Mouse (Mus musculus): ENCODE data around the gene Csnk1d. TPM values are rescaled to one million over a fixed set of nuclear protein-coding genes. Genes with fewer than 3 reads are reported as not detected.
A peak's percentile ranks its signal among the peaks of the same experiment; 100 is the strongest.

Csnk1d gene
- polyA plus RNA-seq, 1 experiment: 49.2 TPM

DNA sequence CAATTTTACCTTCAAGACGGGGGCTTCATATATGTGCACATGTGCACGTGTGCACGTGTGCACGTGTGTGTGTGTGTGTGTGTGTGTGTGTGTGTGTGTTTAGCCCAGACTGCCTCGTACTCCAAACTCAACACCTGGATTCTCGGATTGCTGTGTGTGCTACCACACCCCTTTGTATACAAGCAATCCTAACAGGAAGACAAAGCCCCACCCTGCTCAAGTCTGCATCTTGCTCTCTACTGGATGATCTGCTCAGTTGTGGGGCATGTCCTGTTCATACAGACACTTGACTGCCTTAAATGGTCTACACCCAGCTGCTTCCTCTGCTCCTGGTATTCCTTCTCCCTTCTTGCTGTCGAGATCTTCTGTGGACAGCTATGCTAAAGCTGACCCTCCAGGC, 45.9 kb downstream of the Csnk1d start:
- no peak for TF ChIP-seq POLR2A (IDR thresholded peaks at IDR 0.05; ENCODE audit: low read depth, low read length)
- H3K4me1 ChIP-seq (ENCODE audit: control insufficient read depth, insufficient read depth, insufficient read length): peaks cover 4% of the 10 kb centered on the region; the same call in 1 of the 2 replicates
- DNase-seq (ENCODE audit: low read depth in 1 of 2, low spot score in 2 of 2): no peak
- H3K27me3 ChIP-seq (ENCODE audit: control insufficient read depth, insufficient read depth, low read length): 0 out of 2 replicates have a peak, but pooled peaks cover 6% of the 10 kb centered on the region
- 87% methylated on average over 7 of the region's 7 CpGs for WGBS
- H3K4me3 ChIP-seq (ENCODE audit: extremely low read depth, insufficient read depth, insufficient read length): no peak overlapping the region
- no peaks in the 10 kb centered on the region for H3K36me3 ChIP-seq (ENCODE audit: control insufficient read depth, insufficient read depth, low read length)
- H3K27ac ChIP-seq (ENCODE audit: insufficient read depth, low read length): no peak overlapping the region

GRCm38 (mm10) chr11:120940959-120941358, 50.2 kb downstream of the Csnk1d start:
- Histone ChIP-seq H3K4me1 (ENCODE audit: control insufficient read depth, insufficient read depth, insufficient read length) (no peaks in the 10 kb centered on the region), H3K4me3 (ENCODE audit: extremely low read depth, insufficient read depth, insufficient read length) (no peak overlapping the region), H3K27ac (ENCODE audit: insufficient read depth, low read length) (no peak overlapping the region), H3K27me3 (ENCODE audit: control insufficient read depth, insufficient read depth, low read length) (no peaks in the 10 kb centered on the region), H3K36me3 (ENCODE audit: control insufficient read depth, insufficient read depth, low read length) (no peaks in the 10 kb centered on the region)
- DNase-seq (ENCODE audit: low read depth in 1 of 2, low spot score in 2 of 2): no peak
- WGBS: 65% methylated on average over 6 of the region's 6 CpGs
- TF ChIP-seq CTCF (IDR thresholded peaks at IDR 0.05; ENCODE audit: extremely low read depth, insufficient read depth, insufficient read length, insufficient replicate concordance): no peak
- no peak for TF ChIP-seq POLR2A (IDR thresholded peaks at IDR 0.05; ENCODE audit: low read depth, low read length)

- no peak for DNase-seq (ENCODE audit: low read depth in 1 of 2, low spot score in 2 of 2)
- Histone ChIP-seq H3K4me1 (ENCODE audit: control insufficient read depth, insufficient read depth, insufficient read length) (no peaks in the 10 kb centered on the region), H3K27ac (ENCODE audit: insufficient read depth, low read length) (no peak overlapping the region; the same call in 1 of the 2 replicates), H3K4me3 (ENCODE audit: extremely low read depth, insufficient read depth, insufficient read length) (no peak overlapping the region), H3K36me3 (ENCODE audit: control insufficient read depth, insufficient read depth, low read length) (no peaks in the 10 kb centered on the region), H3K27me3 (ENCODE audit: control insufficient read depth, insufficient read depth, low read length) (no peaks in the 10 kb centered on the region)
- TF ChIP-seq POLR2A (IDR thresholded peaks at IDR 0.05; ENCODE audit: low read depth, low read length) (no peak), CTCF (IDR thresholded peaks at IDR 0.05; ENCODE audit: extremely low read depth, insufficient read depth, insufficient read length, insufficient replicate concordance) (no peak)
- 42% methylated on average over 6 of the region's 6 CpGs for WGBS
Measured at GRCm38 (mm10) chr11:120939712-120940341, 51.3 kb downstream of the Csnk1d start.

DNA sequence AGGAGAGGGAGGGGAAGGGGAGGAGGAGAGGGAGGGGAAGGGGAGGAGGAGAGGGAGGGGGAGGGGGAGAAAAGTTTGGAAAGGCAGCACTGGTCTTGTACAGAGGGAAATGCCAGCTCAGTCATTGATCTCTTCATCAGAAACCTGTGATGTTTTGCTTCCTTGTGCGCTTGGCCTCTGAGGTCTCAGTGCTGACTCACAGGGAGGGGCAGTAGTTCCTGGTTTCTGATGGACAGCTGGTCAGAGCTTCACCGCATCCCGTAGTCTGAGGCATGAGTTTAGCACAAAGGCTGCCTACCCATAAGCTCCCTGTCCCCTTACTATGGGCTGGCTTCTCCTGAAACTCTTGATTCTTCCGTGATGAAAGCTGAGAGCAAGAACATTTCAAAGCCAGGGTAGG, 52.3 kb downstream of the Csnk1d start:
- TF ChIP-seq POLR2A (IDR thresholded peaks at IDR 0.05; ENCODE audit: low read depth, low read length) (no peak), CTCF (IDR thresholded peaks at IDR 0.05; ENCODE audit: extremely low read depth, insufficient read depth, insufficient read length, insufficient replicate concordance) (no peak)
- no peak for DNase-seq (ENCODE audit: low read depth in 1 of 2, low spot score in 2 of 2)

GRCm38 (mm10) chr11:120937976-120938375, 53.2 kb downstream of the Csnk1d start:
- DNase-seq (ENCODE audit: low read depth in 1 of 2, low spot score in 2 of 2): no peak
- 83% methylated on average over 1 of the region's 1 CpGs for WGBS
- Histone ChIP-seq H3K27ac (ENCODE audit: insufficient read depth, low read length) (no peak overlapping the region), H3K36me3 (ENCODE audit: control insufficient read depth, insufficient read depth, low read length) (no peaks in the 10 kb centered on the region), H3K27me3 (ENCODE audit: control insufficient read depth, insufficient read depth, low read length) (no peaks in the 10 kb centered on the region), H3K4me1 (ENCODE audit: control insufficient read depth, insufficient read depth, insufficient read length) (peaks cover 1% of the 10 kb centered on the region; the same call in 1 of the 2 replicates), H3K4me3 (ENCODE audit: extremely low read depth, insufficient read depth, insufficient read length) (no peak overlapping the region)
- no peak for TF ChIP-seq POLR2A (IDR thresholded peaks at IDR 0.05; ENCODE audit: low read depth, low read length)
- TF ChIP-seq CTCF (IDR thresholded peaks at IDR 0.05; ENCODE audit: extremely low read depth, insufficient read depth, insufficient read length, insufficient replicate concordance): no peak

More for the DNA sequence above, 52.3 kb downstream of the Csnk1d start:
- Histone ChIP-seq H3K36me3 (ENCODE audit: control insufficient read depth, insufficient read depth, low read length) (no peaks in the 10 kb centered on the region), H3K27ac (ENCODE audit: insufficient read depth, low read length) (no peak overlapping the region), H3K4me3 (ENCODE audit: extremely low read depth, insufficient read depth, insufficient read length) (no peak overlapping the region), H3K27me3 (ENCODE audit: control insufficient read depth, insufficient read depth, low read length) (no peaks in the 10 kb centered on the region), H3K4me1 (ENCODE audit: control insufficient read depth, insufficient read depth, insufficient read length) (no peaks in the 10 kb centered on the region)
- 28% methylated on average over 4 of the region's 4 CpGs for WGBS

DNA sequence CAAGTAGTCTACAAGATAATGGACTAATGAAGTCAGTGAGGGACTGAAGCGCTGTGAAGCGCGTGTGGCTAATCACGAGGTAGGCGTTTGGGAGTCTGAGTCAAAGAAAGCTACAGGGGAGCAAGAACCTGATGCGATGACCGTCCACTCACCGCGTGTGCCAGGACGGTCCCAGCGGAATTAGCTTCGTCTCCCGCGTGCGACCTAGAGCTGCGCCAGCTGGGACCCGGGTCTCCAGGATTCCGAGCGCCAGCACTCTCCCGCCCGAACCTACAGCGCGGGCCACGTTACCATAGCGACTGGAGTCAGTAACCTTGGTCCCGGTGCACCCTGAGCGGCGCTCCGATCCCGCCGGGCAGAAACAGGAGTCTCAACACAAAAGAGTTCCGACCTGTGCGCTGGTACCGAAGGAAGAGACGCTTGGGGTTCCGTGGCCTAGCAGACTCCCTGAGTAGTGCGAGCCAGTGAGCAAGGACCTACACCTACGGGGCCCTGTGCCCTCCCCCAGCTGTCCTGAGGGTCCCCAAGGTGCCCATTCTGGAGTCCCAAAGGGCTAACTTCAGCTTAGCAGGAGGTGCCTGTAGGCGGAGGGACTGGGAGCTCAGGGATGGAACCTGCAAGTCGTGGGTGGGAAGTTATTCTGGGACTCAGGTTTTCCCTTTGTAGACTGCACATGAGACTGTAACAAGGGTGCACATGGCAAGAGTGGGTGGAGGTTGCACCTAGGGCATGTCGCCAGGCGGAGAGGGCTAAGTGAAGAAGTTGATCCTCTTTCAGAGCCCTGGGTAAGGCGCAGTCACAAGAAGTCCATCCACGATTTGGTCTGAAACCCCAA, 58.3 kb downstream of the Csnk1d start, which contains the start of gene Ccdc57:
Ccdc57 (minus strand) TSS at position 309 of the 835 bp plus-strand sequence.
- Histone ChIP-seq H3K27me3 (ENCODE audit: control insufficient read depth, insufficient read depth, low read length) (no peaks in the 10 kb centered on the region), H3K27ac (ENCODE audit: insufficient read depth, low read length) (no peak within 1 kb of the TSS), H3K4me1 (ENCODE audit: control insufficient read depth, insufficient read depth, insufficient read length) (peaks cover 4% of the 10 kb centered on the region; the same call in 1 of the 2 replicates), H3K36me3 (ENCODE audit: control insufficient read depth, insufficient read depth, low read length) (no peaks in the 10 kb centered on the region), H3K4me3 (ENCODE audit: extremely low read depth, insufficient read depth, insufficient read length) (peak within 1 kb of the TSS; percentile 80)
- 12% methylated on average over 44 of the region's 44 CpGs for WGBS
- TF ChIP-seq CTCF (IDR thresholded peaks at IDR 0.05; ENCODE audit: extremely low read depth, insufficient read depth, insufficient read length, insufficient replicate concordance) (no peak), POLR2A (IDR thresholded peaks at IDR 0.05; ENCODE audit: low read depth, low read length) (no peak)
- DNase-seq (ENCODE audit: low read depth in 1 of 2, low spot score in 2 of 2): peak; percentile 66 to 69

Measured in spleen, adult 2 months (tissue).